Mouse (Mus musculus): Measurements from ENCODE around the gene Mrpl45. TPM values are rescaled to one million over a fixed set of nuclear protein-coding genes. Genes with fewer than 3 reads are reported as not detected.
A peak's percentile ranks its signal among the peaks of the same experiment; 100 is the strongest.
"Not testable (repeated sequence)": the region's sequence is repeated elsewhere in the genome, so short reads cannot be mapped to it uniquely, and the experiment has no call there.

Gene Mrpl45
- polyA plus RNA-seq, 1 experiment from 2014 or later: 38.5 TPM

DNA sequence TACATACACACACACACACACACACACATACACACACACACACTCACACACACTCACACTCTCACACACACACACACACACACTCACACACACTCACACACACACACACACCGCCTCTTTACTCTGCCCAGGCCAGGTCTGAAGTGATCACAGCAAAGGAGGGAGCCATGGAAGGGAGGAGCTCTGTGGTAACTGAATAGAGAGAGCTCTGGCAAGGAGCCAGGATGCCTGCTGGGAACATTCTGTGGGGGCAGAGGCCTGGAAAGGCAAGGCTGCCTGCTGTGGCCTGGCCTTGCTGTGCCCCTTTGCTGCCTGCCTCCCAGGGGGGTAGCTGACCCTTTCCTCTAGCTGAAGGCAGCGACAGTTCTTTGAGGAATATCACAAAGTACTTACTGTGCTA lies 34.5 kb downstream of the Mrpl45 start:
- peak overlapping the region; percentile 53; the same call in 1 of the 2 replicates for H3K27ac ChIP-seq (ENCODE audit: low read length)
- 18% methylated on average over 2 of the region's 2 CpGs for WGBS
- H3K4me2 ChIP-seq (ENCODE audit: low read depth, low read length): no peak overlapping the region
- no peaks in the 10 kb centered on the region for H3K36me3 ChIP-seq (ENCODE audit: control insufficient read depth, insufficient read depth, low read length)
- H3K9me3 ChIP-seq (replicated peaks; ENCODE audit: control insufficient read depth, low read length): no peaks in the 10 kb centered on the region
- no peak overlapping the region for H3K4me3 ChIP-seq (replicated peaks; ENCODE audit: low read length)
- peak; percentile 86 for ATAC-seq (ENCODE audit: insufficient read depth, low FRiP score)
- peaks cover 10% of the 10 kb centered on the region for H3K4me1 ChIP-seq (ENCODE audit: control insufficient read depth, insufficient read depth, low read length)
- no peaks in the 10 kb centered on the region for H3K27me3 ChIP-seq (ENCODE audit: control insufficient read depth, insufficient read depth, low read length)
- H3K9ac ChIP-seq (ENCODE audit: low read length): peak overlapping the region; percentile 27; the same call in 1 of the 2 replicates

DNA sequence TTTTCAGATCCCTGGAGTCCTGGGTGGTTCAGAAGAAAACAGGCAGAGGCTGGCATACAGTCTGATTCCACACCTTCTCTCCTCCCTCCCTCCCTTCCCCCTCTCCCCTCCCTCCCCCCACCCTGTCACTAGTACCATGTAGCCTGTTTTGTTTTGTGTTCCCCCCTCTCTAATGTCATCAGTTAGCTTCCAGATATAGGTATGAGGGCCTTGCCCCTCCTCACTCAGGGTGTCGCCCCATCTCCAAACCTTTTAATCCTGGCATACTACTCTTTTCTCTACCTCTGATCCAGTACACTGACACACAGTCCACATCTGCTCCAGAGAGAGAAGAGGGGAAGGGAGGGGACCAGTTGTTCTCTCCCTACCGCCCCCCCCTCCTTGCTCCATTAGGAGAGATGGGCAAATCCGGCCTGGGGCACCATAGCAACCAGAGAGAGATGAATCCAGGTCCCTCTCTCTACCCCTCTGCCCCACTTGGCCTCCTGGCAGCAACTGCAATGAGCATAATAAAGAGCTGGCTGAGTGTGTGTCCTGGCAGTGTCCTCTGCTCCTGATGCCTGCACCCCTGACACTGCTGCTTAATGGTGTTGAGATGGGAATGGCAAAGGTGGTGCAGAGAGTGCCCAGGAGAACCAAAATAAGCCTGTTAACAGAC lies 36.6 kb downstream of the Mrpl45 start, which contains the start of gene Gpr179:
Gpr179 (minus strand) TSS at position 51 of the 658 bp plus-strand sequence.
- Histone ChIP-seq H3K4me3 (replicated peaks; ENCODE audit: low read length) (no peak within 1 kb of the TSS), H3K36me3 (ENCODE audit: control insufficient read depth, insufficient read depth, low read length) (no peaks in the 10 kb centered on the region), H3K9ac (ENCODE audit: low read length) (no peak within 1 kb of the TSS), H3K27ac (ENCODE audit: low read length) (no peak within 1 kb of the TSS), H3K4me2 (ENCODE audit: low read depth, low read length) (no peak within 1 kb of the TSS), H3K27me3 (ENCODE audit: control insufficient read depth, insufficient read depth, low read length) (no peaks in the 10 kb centered on the region), H3K4me1 (ENCODE audit: control insufficient read depth, insufficient read depth, low read length) (peaks cover 10% of the 10 kb centered on the region), H3K9me3 (replicated peaks; ENCODE audit: control insufficient read depth, low read length) (no peaks in the 10 kb centered on the region)
- WGBS: 71% methylated on average over 3 of the region's 3 CpGs
- ATAC-seq (ENCODE audit: insufficient read depth, low FRiP score): no peak

- Histone ChIP-seq H3K9me3 (replicated peaks; ENCODE audit: control insufficient read depth, low read length) (no peaks in the 10 kb centered on the region), H3K36me3 (ENCODE audit: control insufficient read depth, insufficient read depth, low read length) (no peaks in the 10 kb centered on the region), H3K27me3 (ENCODE audit: control insufficient read depth, insufficient read depth, low read length) (no peaks in the 10 kb centered on the region), H3K4me2 (ENCODE audit: low read depth, low read length) (no peak overlapping the region), H3K27ac (ENCODE audit: low read length) (no peak overlapping the region), H3K4me1 (ENCODE audit: control insufficient read depth, insufficient read depth, low read length) (peaks cover 10% of the 10 kb centered on the region), H3K4me3 (replicated peaks; ENCODE audit: low read length) (no peak overlapping the region), H3K9ac (ENCODE audit: low read length) (no peak overlapping the region)
- 45% methylated on average over 4 of the region's 4 CpGs for WGBS
- ATAC-seq (ENCODE audit: insufficient read depth, low FRiP score): no peak
Observed at GRCm38 (mm10) chr11:97352935-97353597, 37.5 kb downstream of the Mrpl45 start.

- ATAC-seq (ENCODE audit: insufficient read depth, low FRiP score): no peak
- H3K4me3 ChIP-seq (replicated peaks; ENCODE audit: low read length): no peak overlapping the region
- no peak overlapping the region for H3K9ac ChIP-seq (ENCODE audit: low read length)
- WGBS: 71% methylated on average over 2 of the region's 2 CpGs
- no peaks in the 10 kb centered on the region for H3K36me3 ChIP-seq (ENCODE audit: control insufficient read depth, insufficient read depth, low read length)
- H3K9me3 ChIP-seq (replicated peaks; ENCODE audit: control insufficient read depth, low read length): no peaks in the 10 kb centered on the region
- no peaks in the 10 kb centered on the region for H3K27me3 ChIP-seq (ENCODE audit: control insufficient read depth, insufficient read depth, low read length)
- peaks cover 7% of the 10 kb centered on the region for H3K4me1 ChIP-seq (ENCODE audit: control insufficient read depth, insufficient read depth, low read length)
- no peak overlapping the region for H3K27ac ChIP-seq (ENCODE audit: low read length)
- H3K4me2 ChIP-seq (ENCODE audit: low read depth, low read length): no peak overlapping the region
Observed at GRCm38 (mm10) chr11:97354646-97355045, 39.1 kb downstream of the Mrpl45 start.

- Histone ChIP-seq H3K27ac (ENCODE audit: low read length) (no peak overlapping the region), H3K27me3 (ENCODE audit: control insufficient read depth, insufficient read depth, low read length) (no peaks in the 10 kb centered on the region), H3K36me3 (ENCODE audit: control insufficient read depth, insufficient read depth, low read length) (no peaks in the 10 kb centered on the region), H3K4me3 (replicated peaks; ENCODE audit: low read length) (no peak overlapping the region), H3K4me2 (ENCODE audit: low read depth, low read length) (no peak overlapping the region), H3K4me1 (ENCODE audit: control insufficient read depth, insufficient read depth, low read length) (peaks cover 3% of the 10 kb centered on the region), H3K9ac (ENCODE audit: low read length) (no peak overlapping the region), H3K9me3 (replicated peaks; ENCODE audit: control insufficient read depth, low read length) (no peaks in the 10 kb centered on the region)
- WGBS: 84% methylated on average over 7 of the region's 7 CpGs
- no peak for ATAC-seq (ENCODE audit: insufficient read depth, low FRiP score)
Observed at GRCm38 (mm10) chr11:97355247-97355646, 39.7 kb downstream of the Mrpl45 start.

GRCm38 (mm10) chr11:97357663-97358062 lies 42.1 kb downstream of the Mrpl45 start:
- not testable (repeated sequence) for H3K27ac ChIP-seq (ENCODE audit: low read length); H3K27me3 ChIP-seq (ENCODE audit: control insufficient read depth, insufficient read depth, low read length); H3K4me2 ChIP-seq (ENCODE audit: low read depth, low read length); H3K4me3 ChIP-seq (replicated peaks; ENCODE audit: low read length); H3K4me1 ChIP-seq (ENCODE audit: control insufficient read depth, insufficient read depth, low read length); H3K9ac ChIP-seq (ENCODE audit: low read length); H3K9me3 ChIP-seq (replicated peaks; ENCODE audit: control insufficient read depth, low read length); H3K36me3 ChIP-seq (ENCODE audit: control insufficient read depth, insufficient read depth, low read length); ATAC-seq (ENCODE audit: insufficient read depth, low FRiP score)
- WGBS: 8% methylated on average over 4 of the region's 6 CpGs

- H3K9me3 ChIP-seq (replicated peaks; ENCODE audit: control insufficient read depth, low read length): no peaks in the 10 kb centered on the region
- H3K36me3 ChIP-seq (ENCODE audit: control insufficient read depth, insufficient read depth, low read length): no peaks in the 10 kb centered on the region
- peak; percentile 97 for ATAC-seq (ENCODE audit: insufficient read depth, low FRiP score)
- H3K4me1 ChIP-seq (ENCODE audit: control insufficient read depth, insufficient read depth, low read length): peaks cover 26% of the 10 kb centered on the region
- peak within 1 kb of the TSS; percentile 99 for H3K4me3 ChIP-seq (replicated peaks; ENCODE audit: low read length)
- peak within 1 kb of the TSS; percentile 99 for H3K9ac ChIP-seq (ENCODE audit: low read length)
- H3K4me2 ChIP-seq (ENCODE audit: low read depth, low read length): peak within 1 kb of the TSS; percentile 69
- H3K27me3 ChIP-seq (ENCODE audit: control insufficient read depth, insufficient read depth, low read length): no peaks in the 10 kb centered on the region
- WGBS: under 1% methylated on average over 44 of the region's 81 CpGs
- peak within 1 kb of the TSS; percentile 79 for H3K27ac ChIP-seq (ENCODE audit: low read length)
Observed at GRCm38 (mm10) chr11:97361948-97362648, 46.6 kb downstream of the Mrpl45 start, which contains the start of gene Socs7. TSS of gene Socs7 (plus strand) at chr11:97362551.

DNA sequence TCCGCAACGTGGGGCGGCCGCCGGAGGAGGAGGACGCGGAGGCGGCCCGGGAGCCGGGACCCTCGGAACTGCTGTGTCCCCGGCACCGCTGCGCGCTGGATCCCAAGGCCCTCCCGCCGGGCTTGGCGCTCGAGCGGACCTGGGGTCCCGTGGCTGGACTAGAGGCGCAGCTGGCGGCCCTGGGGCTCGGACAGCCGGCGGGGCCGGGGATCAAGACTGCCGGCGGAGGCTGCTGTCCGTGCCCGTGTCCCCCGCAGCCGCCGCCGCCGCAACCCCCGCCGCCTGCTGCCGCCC lies 47.1 kb downstream of the Mrpl45 start:
- under 1% methylated on average over 39 of the region's 39 CpGs for WGBS
- H3K27ac ChIP-seq (ENCODE audit: low read length): peak overlapping the region; percentile 78
- H3K36me3 ChIP-seq (ENCODE audit: control insufficient read depth, insufficient read depth, low read length): no peaks in the 10 kb centered on the region
- H3K4me3 ChIP-seq (replicated peaks; ENCODE audit: low read length): peak overlapping the region; percentile 99
- no peak for ATAC-seq (ENCODE audit: insufficient read depth, low FRiP score)
- peak overlapping the region; percentile 99 for H3K9ac ChIP-seq (ENCODE audit: low read length)
- no peaks in the 10 kb centered on the region for H3K27me3 ChIP-seq (ENCODE audit: control insufficient read depth, insufficient read depth, low read length)
- H3K4me1 ChIP-seq (ENCODE audit: control insufficient read depth, insufficient read depth, low read length): peaks cover 26% of the 10 kb centered on the region
- H3K9me3 ChIP-seq (replicated peaks; ENCODE audit: control insufficient read depth, low read length): no peaks in the 10 kb centered on the region
- peak overlapping the region; percentile 69 for H3K4me2 ChIP-seq (ENCODE audit: low read depth, low read length)
